Mouse (Mus musculus) thymus, postnatal 36 days (tissue): ENCODE measurements around the gene Pde1a.
"Not testable (repeated sequence)": the region's sequence is repeated elsewhere in the genome, so short reads cannot be mapped to it uniquely, and the experiment has no call there.

ENCODE experiments used
- DNase-seq, 2 experiments: peaks; one replicate each; pipeline ENCODE4 v3.0.0; 2022; ENCODE audit warnings: mixed read lengths in 2 of 2

Pde1a gene

GRCm38 (mm10) chr2:79957659-79958340, 171.5 kb downstream of the Pde1a start:
- DNase-seq = no peak

GRCm38 (mm10) chr2:79945898-79946675, 183.2 kb downstream of the Pde1a start:
- DNase-seq = no peak

- no peak for DNase-seq
Observed at GRCm38 (mm10) chr2:79934660-79935059, 194.6 kb downstream of the Pde1a start.

GRCm38 (mm10) chr2:79922356-79922755, 206.9 kb downstream of the Pde1a start:
- no peak for DNase-seq

- DNase-seq = no peak
Observed at GRCm38 (mm10) chr2:79921375-79921774, 207.9 kb downstream of the Pde1a start.

- no peak for DNase-seq
Observed at GRCm38 (mm10) chr2:79920438-79920837, 208.8 kb downstream of the Pde1a start.

- no peak for DNase-seq
Observed at GRCm38 (mm10) chr2:79901841-79902510, 227.3 kb downstream of the Pde1a start.

GRCm38 (mm10) chr2:79898522-79898921, 230.7 kb downstream of the Pde1a start:
- no peak for DNase-seq

- no peak for DNase-seq
Observed at GRCm38 (mm10) chr2:79892829-79893228, 236.4 kb downstream of the Pde1a start.

GRCm38 (mm10) chr2:79891760-79892570, 237.3 kb downstream of the Pde1a start:
- no peak for DNase-seq

GRCm38 (mm10) chr2:79890726-79891125, 238.5 kb downstream of the Pde1a start:
- no peak for DNase-seq

- no peak for DNase-seq
Observed at GRCm38 (mm10) chr2:79883631-79884350, 245.5 kb downstream of the Pde1a start.

GRCm38 (mm10) chr2:79883210-79883609, 246.0 kb downstream of the Pde1a start:
- DNase-seq = no peak

GRCm38 (mm10) chr2:79865275-79865999, 263.8 kb downstream of the Pde1a start:
- peak in 1 of 2 experiments; percentile 3 for DNase-seq

GRCm38 (mm10) chr2:79856874-79857273, 272.4 kb downstream of the Pde1a start:
- no peak for DNase-seq

- DNase-seq = not testable (repeated sequence)
Observed at GRCm38 (mm10) chr2:79847396-79847795, 281.9 kb downstream of the Pde1a start.

- DNase-seq = no peak
Observed at GRCm38 (mm10) chr2:79839513-79839912, 289.7 kb downstream of the Pde1a start.

GRCm38 (mm10) chr2:79839090-79839489, 290.2 kb downstream of the Pde1a start:
- no peak for DNase-seq

GRCm38 (mm10) chr2:79825853-79826252, 303.4 kb downstream of the Pde1a start:
- no peak for DNase-seq

GRCm38 (mm10) chr2:79819543-79819942, 309.7 kb downstream of the Pde1a start:
- DNase-seq = no peak
